Mouse (Mus musculus) left cerebral cortex, adult 9 months (tissue): Measurements from ENCODE around the gene Slfn14.
"Not testable (repeated sequence)": the region's sequence is repeated elsewhere in the genome, so short reads cannot be mapped to it uniquely, and the experiment has no call there.

Experiments
- DNase-seq, 2 experiments: peaks; one replicate each; pipeline ENCODE4 v3.0.0; 2022; ENCODE audit warnings: low spot score in 2 of 2

The Slfn14 gene

GRCm38 (mm10) chr11:83282084-83282483, 4.4 kb downstream of the Slfn14 start:
- no peak for DNase-seq

- DNase-seq = no peak
These were observed 6.8 kb downstream of the Slfn14 start for GRCm38 (mm10) chr11:83279691-83280090.

- DNase-seq = no peak
These were observed 7.5 kb downstream of the Slfn14 start for GRCm38 (mm10) chr11:83279024-83279423.

- no peak for DNase-seq
These were observed 10.3 kb downstream of the Slfn14 start for GRCm38 (mm10) chr11:83276251-83276650.

GRCm38 (mm10) chr11:83271951-83272843, 14.3 kb downstream of the Slfn14 start:
- no peak for DNase-seq

GRCm38 (mm10) chr11:83271151-83271950, 15.2 kb downstream of the Slfn14 start:
- peak; percentile 72 to 85 for DNase-seq

- no peak for DNase-seq
These were observed 15.7 kb downstream of the Slfn14 start for GRCm38 (mm10) chr11:83270842-83271150.

- no peak for DNase-seq
These were observed 23.4 kb downstream of the Slfn14 start for GRCm38 (mm10) chr11:83263146-83263545.

GRCm38 (mm10) chr11:83262673-83263072, 23.9 kb downstream of the Slfn14 start:
- DNase-seq = no peak

- not testable (repeated sequence) for DNase-seq
These were observed 29.3 kb downstream of the Slfn14 start for GRCm38 (mm10) chr11:83257211-83257610.

GRCm38 (mm10) chr11:83239811-83240210, 46.7 kb downstream of the Slfn14 start:
- DNase-seq = no peak

- DNase-seq = no peak
These were observed 48.1 kb downstream of the Slfn14 start for GRCm38 (mm10) chr11:83238389-83238788.

GRCm38 (mm10) chr11:83237390-83237789, 49.1 kb downstream of the Slfn14 start:
- DNase-seq = not testable (repeated sequence)

- DNase-seq = not testable (repeated sequence)
These were observed 52.9 kb downstream of the Slfn14 start for GRCm38 (mm10) chr11:83233621-83234020.

GRCm38 (mm10) chr11:83230966-83231365, 55.6 kb downstream of the Slfn14 start:
- no peak for DNase-seq

- no peak for DNase-seq
These were observed 58.4 kb downstream of the Slfn14 start for GRCm38 (mm10) chr11:83227926-83228723.

- no peak for DNase-seq
These were observed 61.1 kb downstream of the Slfn14 start for GRCm38 (mm10) chr11:83225371-83225960.
